ENCODE assay signal across 24 mouse cellular contexts in the genomic region with DNA sequence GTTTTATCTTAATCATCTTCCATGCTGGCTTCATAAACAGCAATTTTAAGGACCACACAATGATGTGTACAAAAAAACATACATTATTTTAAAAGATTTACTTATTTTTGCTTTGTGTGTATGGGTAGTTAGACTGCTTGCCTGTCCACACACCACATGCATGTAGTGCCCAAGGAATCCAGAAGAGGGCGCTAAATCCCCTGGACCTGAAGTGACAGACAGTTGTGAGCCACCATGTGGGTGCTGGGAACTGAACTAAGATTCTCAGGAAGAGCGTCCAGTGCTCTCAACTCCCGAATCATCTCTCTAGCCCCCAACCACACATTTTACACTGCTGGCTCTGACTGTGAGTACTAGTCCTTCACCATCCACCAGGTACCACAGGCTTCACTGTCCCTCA. TPM values are rescaled to one million over a fixed set of nuclear protein-coding genes. Genes with fewer than 3 reads are reported as not detected.
DNase-seq lines count a peak whose midpoint lies in the region; ATAC-seq and TF ChIP-seq lines count a peak whose summit lies in the region.
"Had no signal": no experiment of that assay in that cellular context is flagged by ENCODE, and none has a peak within 500 bp of the region (broad histone marks: within the 10 kb centered on the region; RNA-seq: fewer than 3 reads in every experiment).

No protein-coding gene starts in this region.

- H3K4me3 ChIP-seq in forebrain, postnatal 0 days (ENCODE audit: low read depth, low read length) = no peak overlapping the region
- H3K4me3 ChIP-seq in forebrain, embryonic 16.5 days (replicated peaks; ENCODE audit: low read length) = no peak overlapping the region
- H3K4me3 ChIP-seq in lung, adult 2 months (replicated peaks; ENCODE audit: extremely low read depth, low read depth, low read length) = no peak overlapping the region
- no peak overlapping the region for H3K4me3 ChIP-seq in E14TG2a.4 (replicated peaks; ENCODE audit: low read length)
- H3K4me3 ChIP-seq: forebrain, embryonic 13.5 days; midbrain, embryonic 10.5 days; neural tube, embryonic 13.5 days; stomach, embryonic 15.5 days had no signal

- TF ChIP-seq CTCF in forebrain, postnatal 0 days (IDR thresholded peaks at IDR 0.05; ENCODE audit: low read depth) = 0 out of 2 replicates have a peak, but pooled peaks have one; percentile 23
- TF ChIP-seq CTCF in lung, adult 2 months (IDR thresholded peaks at IDR 0.05; ENCODE audit: insufficient read depth, low read length) = 0 out of 2 replicates have a peak, but pooled peaks have one; percentile 1
- peak; percentile 48 for TF ChIP-seq CTCF in E14TG2a.4 (conservative IDR thresholded peaks at IDR 0.05; ENCODE audit: low read length)

- no peak for DNase-seq in forebrain, postnatal 0 days
- no peak for DNase-seq in lung, adult 2 months
- no peak for DNase-seq in lung, postnatal 4 days
- peak; percentile 41 for DNase-seq in ZHBTc4 (ENCODE audit: low read depth, low spot score)
- no peak for DNase-seq in gastrocnemius, postnatal 10 days
- DNase-seq in c-Kit-positive CD71-positive TER-119-positive erythroid progenitor cells, embryonic 14.5 days (ENCODE audit: low spot score) = no peak
- DNase-seq: adrenal gland, postnatal 14 days; cerebellum, postnatal 14 days; heart, postnatal 4 days; kidney, adult 11 months; layer of hippocampus, postnatal 36 days; liver; lung, postnatal 10 days; spleen, adult 18-20 months; thymus, postnatal 25 days had no signal

- no peak for TF ChIP-seq POLR2A in lung, adult 2 months (IDR thresholded peaks at IDR 0.05; ENCODE audit: borderline replicate concordance, extremely low read depth, low read depth, low read length)

- H3K27me3 ChIP-seq in forebrain, postnatal 0 days (ENCODE audit: insufficient read depth, low read length) = no peaks in the 10 kb centered on the region
- no peaks in the 10 kb centered on the region for H3K27me3 ChIP-seq in forebrain, embryonic 16.5 days (replicated peaks; ENCODE audit: control insufficient read depth, insufficient read depth, low read length)
- H3K27me3 ChIP-seq in E14TG2a.4 (ENCODE audit: insufficient read depth, low read length) = peaks cover 4% of the 10 kb centered on the region; the same call in 1 of the 2 replicates
- H3K27me3 ChIP-seq: forebrain, embryonic 13.5 days; neural tube, embryonic 13.5 days; stomach, embryonic 15.5 days had no signal

- H3K9ac ChIP-seq in forebrain, postnatal 0 days = no peak overlapping the region
- no peak overlapping the region for H3K9ac ChIP-seq in forebrain, embryonic 16.5 days (replicated peaks; ENCODE audit: low read depth, low read length)
- H3K9ac ChIP-seq: forebrain, embryonic 13.5 days; neural tube, embryonic 13.5 days; stomach, embryonic 15.5 days had no signal

- no peak for ATAC-seq in forebrain, postnatal 0 days
- ATAC-seq in forebrain, embryonic 16.5 days = no peak
- ATAC-seq: forebrain, embryonic 13.5 days; hindbrain, embryonic 16.5 days had no signal

- no peaks in the 10 kb centered on the region for H3K4me1 ChIP-seq in forebrain, postnatal 0 days (ENCODE audit: insufficient read depth)
- no peaks in the 10 kb centered on the region for H3K4me1 ChIP-seq in forebrain, embryonic 16.5 days (replicated peaks; ENCODE audit: control insufficient read depth, insufficient read depth, low read length)
- no peaks in the 10 kb centered on the region for H3K4me1 ChIP-seq in lung, adult 2 months (ENCODE audit: control insufficient read depth, insufficient read depth, low read length)
- H3K4me1 ChIP-seq in E14TG2a.4 (replicated peaks; ENCODE audit: low read depth, low read length) = no peaks in the 10 kb centered on the region
- H3K4me1 ChIP-seq: forebrain, embryonic 13.5 days; midbrain, embryonic 10.5 days; neural tube, embryonic 13.5 days; stomach, embryonic 15.5 days had no signal

- WGBS in forebrain, postnatal 0 days = 78% methylated on average over 3 of the region's 3 CpGs
- WGBS in forebrain, embryonic 16.5 days = 77% methylated on average over 3 of the region's 3 CpGs
- 77% methylated on average over 3 of the region's 3 CpGs for WGBS in lung, adult 2 months

- H3K9me3 ChIP-seq in forebrain, postnatal 0 days (ENCODE audit: low read length) = no peaks in the 10 kb centered on the region
- H3K9me3 ChIP-seq in forebrain, embryonic 16.5 days (ENCODE audit: control insufficient read depth, low read length) = no peaks in the 10 kb centered on the region
- peaks cover 10% of the 10 kb centered on the region for H3K9me3 ChIP-seq in E14TG2a.4 (ENCODE audit: low read length)
- H3K9me3 ChIP-seq: forebrain, embryonic 13.5 days; midbrain, embryonic 10.5 days; neural tube, embryonic 13.5 days; stomach, embryonic 15.5 days had no signal

- no peaks in the 10 kb centered on the region for H3K36me3 ChIP-seq in forebrain, postnatal 0 days (ENCODE audit: insufficient read depth)
- H3K36me3 ChIP-seq in forebrain, embryonic 16.5 days (ENCODE audit: control insufficient read depth, insufficient read depth) = no peaks in the 10 kb centered on the region
- no peaks in the 10 kb centered on the region for H3K36me3 ChIP-seq in E14TG2a.4 (ENCODE audit: insufficient read depth, low read length)
- H3K36me3 ChIP-seq: midbrain, embryonic 10.5 days; neural tube, embryonic 13.5 days; stomach, embryonic 15.5 days had no signal

- no peak overlapping the region for H3K27ac ChIP-seq in forebrain, postnatal 0 days (ENCODE audit: low read depth, low read length)
- H3K27ac ChIP-seq in forebrain, embryonic 16.5 days (ENCODE audit: low read length) = no peak overlapping the region
- H3K27ac ChIP-seq: forebrain, embryonic 13.5 days; midbrain, embryonic 10.5 days; neural tube, embryonic 13.5 days; stomach, embryonic 15.5 days had no signal

- H3K4me2 ChIP-seq in forebrain, postnatal 0 days (ENCODE audit: low read depth) = no peak overlapping the region
- H3K4me2 ChIP-seq in forebrain, embryonic 16.5 days (ENCODE audit: low read length) = no peak overlapping the region
- H3K4me2 ChIP-seq: forebrain, embryonic 13.5 days; neural tube, embryonic 13.5 days; stomach, embryonic 15.5 days had no signal

RNA-seq across cellular contexts. Expression of gene Nhlrc3, which starts 28.5 kb away (rescaled TPM):
- total RNA-seq in forebrain, postnatal 0 days (2014; rRNA removed) = 13.8 and 14.7 TPM in 2 replicates
- polyA plus RNA-seq in forebrain, postnatal 0 days (2015; fragmentation: Nextera tagmentation; extraction: Ambion mirVana) = 5.5 and 7.0 TPM in 2 replicates
- 9.3 and 10.6 TPM in 2 replicates for polyA plus RNA-seq in forebrain, embryonic 16.5 days (2015; fragmentation: Nextera tagmentation; extraction: Ambion mirVana)
- polyA plus RNA-seq in lung, adult 2 months (2012; rRNA removed) = 8.1 and 13.1 TPM in 2 replicates
- 1 to 10 TPM; 4.1 to 5.2 TPM for total RNA-seq in gastrocnemius, postnatal 10 days (2021)

RNA-seq across cellular contexts. Expression of gene Proser1, which starts 28.9 kb away (rescaled TPM):
- 7.4 and 9.2 TPM in 2 replicates for total RNA-seq in forebrain, postnatal 0 days (2014; rRNA removed)
- polyA plus RNA-seq in forebrain, postnatal 0 days (2015; fragmentation: Nextera tagmentation; extraction: Ambion mirVana) = 8.0 and 12.1 TPM in 2 replicates
- polyA plus RNA-seq in forebrain, embryonic 16.5 days (2015; fragmentation: Nextera tagmentation; extraction: Ambion mirVana) = 27.0 and 29.7 TPM in 2 replicates
- polyA plus RNA-seq in lung, adult 2 months (2012; rRNA removed) = 24.2 and 25.2 TPM in 2 replicates
- 10 to 100 TPM in 1 of 2 experiments, 1 to 10 TPM in 1; 9.6 to 11.9 TPM for total RNA-seq in gastrocnemius, postnatal 10 days (2021)

RNA-seq across cellular contexts. Expression of gene Stoml3, which starts 53.8 kb away (rescaled TPM):
- 0.19 TPM in 1 of 2 replicates, not detected in the other for total RNA-seq in forebrain, postnatal 0 days (2014; rRNA removed)
- polyA plus RNA-seq in forebrain, postnatal 0 days (2015; fragmentation: Nextera tagmentation; extraction: Ambion mirVana) = 0.19 and 0.20 TPM in 2 replicates
- 0.22 TPM in 1 of 2 replicates, not detected in the other for polyA plus RNA-seq in forebrain, embryonic 16.5 days (2015; fragmentation: Nextera tagmentation; extraction: Ambion mirVana)
- polyA plus RNA-seq in lung, adult 2 months (2012; rRNA removed) = 0.06 TPM in 1 of 2 replicates, not detected in the other
- total RNA-seq in gastrocnemius, postnatal 10 days (2021) = not detected
- total RNA-seq: adrenal gland, postnatal 14 days; granulocyte monocyte progenitor cell, adult 5-6 weeks; heart, postnatal 4 days had no signal
- polyA plus RNA-seq: forebrain, embryonic 13.5 days; hindbrain, embryonic 16.5 days; large intestine, adult 2 months; midbrain, embryonic 10.5 days; neural tube, embryonic 13.5 days had no signal
